Mouse (Mus musculus) ES-E14 (cell line): ENCODE measurements at regions not wholly inside any gene's neighbourhood (a gene's known extent, or its start where the extent isn't known, plus 50 kb on each side); places are given as distances from the start of the nearest gene placed in this dataset.

ENCODE experiments used
- DNase-seq: peaks from one replicate; pipeline ENCODE4 v3.0.0-alpha.2; 2013; ENCODE audit warnings: low read depth, low spot score
- H3K27ac ChIP-seq: 2 replicates; pipeline ENCODE4 v1.5.1; 2012; ENCODE audit warnings: low read depth, mild to moderate bottlenecking, low read length, moderate library complexity, mixed read lengths; ENCODE audit not compliant: poor library complexity, insufficient read depth, severe bottlenecking
- H3K36me3 ChIP-seq: 2 replicates; pipeline ENCODE4 v1.6.1; 2012; ENCODE audit warnings: mild to moderate bottlenecking, low read length, moderate library complexity, mixed read lengths; ENCODE audit not compliant: control insufficient read depth, poor library complexity, insufficient read depth, severe bottlenecking
- H3K4me1 ChIP-seq, 2 experiments: fragments of 150-350 bp in 1 of 2; sonication (generic) in 1 of 2; 2 replicates each; pipeline ENCODE4 v1.6.1; 2012; ENCODE audit warnings: low read length in 2 of 2, mild to moderate bottlenecking in 1 of 2, mixed read lengths in 1 of 2; ENCODE audit not compliant: control insufficient read depth in 2 of 2, insufficient read depth in 2 of 2, poor library complexity in 1 of 2
- H3K4me3 ChIP-seq, 2 experiments: fragments of 150-350 bp in 1 of 2; sonication (generic) in 1 of 2; 2 replicates each; pipeline ENCODE4 v1.5.1; 2012; ENCODE audit warnings: low read length in 2 of 2, low read depth in 1 of 2, mild to moderate bottlenecking in 1 of 2, mixed read lengths in 1 of 2; ENCODE audit not compliant: insufficient read depth in 1 of 2, poor library complexity in 1 of 2, severe bottlenecking in 1 of 2
- H3K9ac ChIP-seq: 2 replicates; pipeline ENCODE4 v1.6.1; 2012; ENCODE audit warnings: low read depth, mild to moderate bottlenecking, low read length, mixed read lengths; ENCODE audit not compliant: poor library complexity, insufficient read depth, severe bottlenecking
- H3K9me3 ChIP-seq: fragments of 150-350 bp; sonication (generic); 2 replicates; pipeline ENCODE4 v1.6.1; 2012; ENCODE audit warnings: low read depth, mild to moderate bottlenecking, low read length; ENCODE audit not compliant: control insufficient read depth, insufficient read depth
- CHD2 ChIP-seq: IDR thresholded peaks from 2 replicates; pipeline ENCODE4 v1.6.1; 2014; ENCODE audit warnings: mild to moderate bottlenecking, low read depth, low read length, inconsistent platforms
- HCFC1 ChIP-seq: IDR thresholded peaks from 2 replicates; pipeline ENCODE4 v1.6.1; 2012; ENCODE audit warnings: low read length, inconsistent platforms, borderline replicate concordance; ENCODE audit not compliant: insufficient read depth
- MAFK ChIP-seq: IDR thresholded peaks from 2 replicates; pipeline ENCODE4 v1.6.1; 2014; ENCODE audit warnings: mild to moderate bottlenecking, low read depth, low read length, inconsistent platforms; ENCODE audit not compliant: insufficient read depth
- ZC3H11A ChIP-seq: IDR thresholded peaks from 2 replicates; pipeline ENCODE4 v1.6.1; 2012; ENCODE audit warnings: low read depth, mild to moderate bottlenecking, inconsistent platforms, low read length, borderline replicate concordance
- ZNF384 ChIP-seq: IDR thresholded peaks from 2 replicates; pipeline ENCODE4 v1.6.1; 2012; ENCODE audit warnings: low read depth, low read length, inconsistent platforms
- in situ Hi-C, 2 experiments: fragments of 600-800 bp; cut with MboI; formaldehyde crosslinking; loops; one replicate each; pipeline ENCODE4 v1.15.1; 2025; ENCODE audit warnings: low sequenced_read_pairs in 2 of 2, inconsistent platforms in 1 of 2; ENCODE audit not compliant: unreplicated experiment in 2 of 2

DNA sequence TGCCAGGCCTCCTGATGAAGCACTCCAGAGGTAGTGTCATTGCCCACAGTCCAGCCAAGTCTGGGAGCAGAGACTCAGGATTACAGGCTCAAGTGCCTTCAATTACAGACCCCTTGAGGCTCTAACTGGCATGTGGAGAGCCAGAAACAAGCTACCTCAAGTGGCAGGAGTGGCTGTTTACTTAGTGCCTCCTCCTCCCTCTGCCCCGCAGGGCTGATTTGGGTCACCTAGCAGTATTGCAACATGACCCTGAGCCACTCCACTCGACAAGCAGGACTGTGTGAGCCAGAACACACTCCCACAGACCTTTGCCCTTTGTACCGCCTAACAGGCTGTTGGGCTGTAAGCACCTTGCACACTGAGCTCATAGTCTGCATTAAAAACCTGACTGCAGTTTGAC, 180.4 kb downstream of the Rab11fip4 start:
- no peak for TF ChIP-seq HCFC1
- TF ChIP-seq CHD2, result no peak
- TF ChIP-seq MAFK, result no peak
- no peak for TF ChIP-seq ZNF384
- no peak for TF ChIP-seq ZC3H11A
- H3K9ac ChIP-seq, result no peak overlapping the region
- H3K36me3 ChIP-seq, result no peaks in the 10 kb centered on the region
- H3K27ac ChIP-seq, result no peak overlapping the region
- no peaks in the 10 kb centered on the region for H3K4me1 ChIP-seq
- no peak for DNase-seq
- H3K9me3 ChIP-seq, result no peaks in the 10 kb centered on the region
- no peak overlapping the region for H3K4me3 ChIP-seq
- in situ Hi-C loops, result no loop called here

DNA sequence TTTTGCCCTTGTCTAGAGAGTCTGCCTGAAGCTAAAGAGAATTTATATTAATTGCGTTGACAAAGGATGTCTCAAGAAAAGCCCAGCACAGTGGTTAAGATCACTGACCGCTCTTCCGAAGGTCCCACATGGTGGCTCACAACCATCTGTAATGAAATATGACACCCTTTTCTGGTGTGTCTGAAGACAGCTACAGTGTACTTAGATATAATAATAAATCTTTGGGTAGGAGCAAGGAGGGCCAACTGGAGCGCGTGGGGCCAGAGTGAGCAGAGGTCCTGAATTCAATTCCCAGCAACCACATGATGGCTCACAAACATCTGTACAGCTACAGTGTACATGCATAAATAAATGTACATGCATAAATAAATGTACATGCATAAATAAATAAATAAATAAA, 176.1 kb downstream of the Rab11fip4 start:
- TF ChIP-seq CHD2 (no peak), ZNF384 (no peak), MAFK (no peak), HCFC1 (no peak), ZC3H11A (no peak)
- in situ Hi-C loops, result no loop called here
- no peak overlapping the region for H3K4me3 ChIP-seq
- H3K36me3 ChIP-seq, result no peaks in the 10 kb centered on the region
- H3K27ac ChIP-seq, result no peak overlapping the region
- DNase-seq, result no peak
- H3K4me1 ChIP-seq, result no peaks in the 10 kb centered on the region
- H3K9me3 ChIP-seq, result no peaks in the 10 kb centered on the region
- no peak overlapping the region for H3K9ac ChIP-seq

DNA sequence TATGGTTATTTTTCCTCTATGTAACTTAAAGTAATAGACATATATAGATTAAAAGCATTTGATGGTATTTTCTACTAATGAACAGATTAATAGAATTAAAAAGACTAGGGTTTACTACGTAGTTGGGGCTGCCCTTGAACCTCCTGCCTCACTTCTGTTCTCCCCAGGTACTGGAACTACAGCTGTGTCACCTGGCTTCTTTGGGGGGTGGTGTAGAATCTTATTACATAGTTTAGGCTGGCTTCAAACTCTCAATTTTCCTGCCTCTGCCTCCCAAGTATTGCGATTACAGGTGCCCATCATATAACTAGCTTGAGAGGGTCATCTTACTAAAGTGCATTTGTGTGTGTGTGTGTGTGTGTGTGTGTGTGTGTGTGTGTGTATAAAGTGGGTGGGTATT, 175.0 kb downstream of the Rab11fip4 start:
- Histone ChIP-seq H3K4me3 (no peak overlapping the region), H3K4me1 (no peaks in the 10 kb centered on the region), H3K27ac (no peak overlapping the region), H3K9ac (no peak overlapping the region), H3K36me3 (no peaks in the 10 kb centered on the region), H3K9me3 (no peaks in the 10 kb centered on the region)
- TF ChIP-seq HCFC1 (no peak), ZNF384 (no peak), ZC3H11A (no peak), CHD2 (no peak), MAFK (no peak)
- in situ Hi-C loops, result no loop called here
- DNase-seq, result no peak

DNA sequence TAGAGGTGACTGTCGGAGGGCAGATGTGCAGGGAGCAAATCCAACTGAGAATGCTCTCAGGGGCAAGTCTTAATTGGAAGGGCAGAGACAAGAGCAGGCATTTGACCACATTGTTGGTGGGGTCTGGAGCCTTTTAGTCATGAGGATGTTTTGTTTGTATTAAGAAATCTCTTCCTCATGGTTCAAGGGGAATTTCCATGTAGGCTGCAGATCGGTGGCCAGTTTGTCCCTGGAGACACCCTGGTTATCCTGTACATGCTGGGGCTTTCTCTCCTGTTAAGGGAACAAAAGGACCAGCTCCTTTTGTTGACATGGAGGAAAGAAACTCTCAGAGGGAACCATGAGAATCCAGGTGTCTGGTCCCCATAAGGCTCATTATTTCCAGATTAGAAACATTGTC, 174.4 kb downstream of the Rab11fip4 start:
- no peaks in the 10 kb centered on the region for H3K9me3 ChIP-seq
- H3K9ac ChIP-seq, result no peak overlapping the region
- no peak overlapping the region for H3K27ac ChIP-seq
- TF ChIP-seq HCFC1 (no peak), MAFK (no peak), ZC3H11A (no peak), ZNF384 (no peak), CHD2 (no peak)
- no peaks in the 10 kb centered on the region for H3K36me3 ChIP-seq
- no peak overlapping the region for H3K4me3 ChIP-seq
- DNase-seq, result no peak
- in situ Hi-C loops, result no loop called here
- H3K4me1 ChIP-seq, result no peaks in the 10 kb centered on the region

DNA sequence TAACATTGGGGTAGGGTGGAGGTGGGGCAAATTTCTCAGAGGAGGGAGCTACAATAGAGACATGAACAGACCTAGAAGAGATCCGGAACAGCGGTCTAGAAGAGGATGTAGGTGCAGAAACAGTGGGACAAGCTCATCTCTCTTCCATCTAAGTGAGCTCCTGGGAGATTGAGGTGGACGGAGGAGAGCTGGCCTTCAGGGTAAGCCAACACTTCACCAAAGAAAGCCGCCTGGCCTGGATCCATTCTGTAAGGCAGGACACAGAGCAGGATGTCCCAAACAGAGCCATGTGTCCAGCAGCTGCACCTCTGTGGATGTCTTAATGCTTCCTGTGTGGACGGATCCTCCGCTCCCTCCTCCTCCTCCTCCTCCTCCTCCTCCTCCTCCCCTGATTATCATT, 173.0 kb downstream of the Rab11fip4 start:
- no peak overlapping the region for H3K4me3 ChIP-seq
- no peak for TF ChIP-seq ZNF384
- TF ChIP-seq HCFC1, result no peak
- TF ChIP-seq ZC3H11A, result no peak
- TF ChIP-seq CHD2, result no peak
- TF ChIP-seq MAFK, result no peak
- DNase-seq, result no peak
- H3K27ac ChIP-seq, result no peak overlapping the region
- H3K9me3 ChIP-seq, result no peaks in the 10 kb centered on the region
- no peaks in the 10 kb centered on the region for H3K36me3 ChIP-seq
- H3K9ac ChIP-seq, result no peak overlapping the region
- peaks cover 0 to 2% of the 10 kb centered on the region in 2 experiments; a peak in 2 of 4 replicates for H3K4me1 ChIP-seq
- in situ Hi-C loops, result no loop called here
